Mouse (Mus musculus) midbrain, embryonic 13.5 days (tissue): Measurements from ENCODE around the gene Ptprt. TPM values are rescaled to one million over a fixed set of nuclear protein-coding genes. Genes with fewer than 3 reads are reported as not detected.

Experiments used
- ATAC-seq: fragments of 200-750 bp; cut with Nextera tagmentation; 2 replicates; pipeline ENCODE4 v1.8.0; 2017; ENCODE audit warnings: mild to moderate bottlenecking, moderate TSS enrichment, moderate library complexity
- H3K27ac ChIP-seq: fragments of 300-500 bp; sonication (generic); 2 replicates; pipeline ENCODE4 v1.5.1; 2015; ENCODE audit warnings: inconsistent platforms, mild to moderate bottlenecking, moderate library complexity
- H3K27me3 ChIP-seq: fragments of 300-500 bp; sonication (generic); 2 replicates; pipeline ENCODE4 v1.6.1; 2015; ENCODE audit warnings: mild to moderate bottlenecking, inconsistent platforms
- H3K36me3 ChIP-seq: fragments of 300-500 bp; sonication (generic); 2 replicates; pipeline ENCODE4 v1.6.1; 2015; ENCODE audit warnings: mild to moderate bottlenecking, inconsistent platforms
- H3K4me1 ChIP-seq: fragments of 300-500 bp; sonication (generic); replicated peaks from 2 replicates; pipeline ENCODE4 v1.6.1; 2015; ENCODE audit warnings: inconsistent platforms
- H3K4me2 ChIP-seq: fragments of 300-500 bp; sonication (generic); replicated peaks from 2 replicates; pipeline ENCODE4 v1.6.1; 2015; ENCODE audit warnings: moderate library complexity, mild to moderate bottlenecking, inconsistent platforms
- H3K4me3 ChIP-seq: fragments of 300-500 bp; sonication (generic); replicated peaks from 2 replicates; pipeline ENCODE4 v1.5.1; 2015; ENCODE audit warnings: mild to moderate bottlenecking, inconsistent platforms
- H3K9ac ChIP-seq: fragments of 300-500 bp; sonication (generic); replicated peaks from 2 replicates; pipeline ENCODE4 v1.6.1; 2015; ENCODE audit warnings: mild to moderate bottlenecking, inconsistent platforms
- H3K9me3 ChIP-seq: fragments of 300-500 bp; sonication (generic); 2 replicates; pipeline ENCODE4 v1.6.1; 2016; ENCODE audit warnings: mild to moderate bottlenecking, inconsistent platforms
- WGBS: fragments of 180-500 bp; shearing (Covaris S2); methylation state at CpG from one replicate; pipeline ENCODE4 v1.1.7; 2015; 5-methylcytosine and 5-hydroxymethylcytosine counted together
- polyA plus RNA-seq: library from polyadenylated mRNA; unstranded; fragments of >200 nt; fragmentation: Nextera tagmentation; extraction: Ambion mirVana; gene quantifications from 2 replicates; pipeline ENCODE4 v1.2.1, GENCODE M21; 2015

The Ptprt gene
- polyA plus RNA-seq, 1 experiment from 2014 or later: 7.5 TPM

DNA sequence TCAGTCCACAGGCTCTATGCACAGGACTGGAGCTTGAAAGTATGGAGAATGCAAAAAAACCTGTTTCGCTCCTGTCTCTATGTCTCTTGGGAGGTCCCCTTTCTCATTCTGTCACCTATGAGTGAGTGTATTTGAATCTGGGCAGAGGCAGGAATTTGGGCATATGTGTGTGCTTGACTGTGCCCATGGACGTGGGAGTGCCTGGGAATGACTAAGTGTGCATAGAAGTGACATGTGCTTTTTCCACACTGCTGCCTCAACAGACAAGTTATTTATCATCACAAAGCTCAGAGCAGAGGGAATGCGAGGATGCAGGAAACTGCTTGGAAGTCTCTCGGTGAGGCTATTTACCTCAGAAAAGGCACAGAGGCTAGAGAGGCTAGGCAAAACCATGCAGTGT, 387.1 kb downstream of the Ptprt start:
- WGBS: 60% methylated on average over 4 of the region's 4 CpGs
- Histone ChIP-seq H3K27ac (no peak overlapping the region), H3K4me3 (no peak overlapping the region), H3K9me3 (no peaks in the 10 kb centered on the region), H3K9ac (no peak overlapping the region), H3K27me3 (no peaks in the 10 kb centered on the region), H3K4me2 (no peak overlapping the region), H3K4me1 (no peaks in the 10 kb centered on the region), H3K36me3 (no peaks in the 10 kb centered on the region)
- no peak for ATAC-seq

- H3K36me3 ChIP-seq: no peaks in the 10 kb centered on the region
- no peaks in the 10 kb centered on the region for H3K27me3 ChIP-seq
- no peaks in the 10 kb centered on the region for H3K4me1 ChIP-seq
- H3K27ac ChIP-seq: no peak overlapping the region
- no peak overlapping the region for H3K4me3 ChIP-seq
- no peak overlapping the region for H3K9ac ChIP-seq
- no peak overlapping the region for H3K4me2 ChIP-seq
- ATAC-seq: no peak
- WGBS: 83% methylated on average over 2 of the region's 2 CpGs
- H3K9me3 ChIP-seq: no peaks in the 10 kb centered on the region
Measured at GRCm38 (mm10) chr2:162251272-162251671, 409.7 kb downstream of the Ptprt start.

DNA sequence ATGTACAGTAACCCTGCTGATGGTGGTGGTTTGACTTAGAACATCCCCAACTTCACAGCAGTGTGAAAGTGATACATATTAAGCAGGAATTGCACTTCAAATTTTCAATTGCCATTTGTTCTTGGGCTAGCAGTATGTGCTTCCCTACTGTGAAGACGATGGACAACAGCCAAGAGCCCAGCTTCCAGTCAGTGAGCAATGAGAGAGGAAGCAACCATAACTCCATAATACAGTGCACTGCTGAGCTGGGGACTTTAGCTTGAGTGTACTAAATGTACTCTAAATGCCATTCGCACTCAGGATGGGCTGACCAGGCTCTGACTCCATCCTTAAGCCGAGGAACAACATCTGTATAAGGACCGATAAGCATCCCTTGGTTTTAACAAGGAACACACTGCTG, 412.7 kb downstream of the Ptprt start:
- no peak for ATAC-seq
- Histone ChIP-seq H3K9me3 (no peaks in the 10 kb centered on the region), H3K27me3 (no peaks in the 10 kb centered on the region), H3K4me2 (no peak overlapping the region), H3K4me1 (no peaks in the 10 kb centered on the region), H3K27ac (no peak overlapping the region), H3K36me3 (no peaks in the 10 kb centered on the region), H3K4me3 (no peak overlapping the region), H3K9ac (no peak overlapping the region)
- WGBS: 89% methylated on average over 4 of the region's 4 CpGs

DNA sequence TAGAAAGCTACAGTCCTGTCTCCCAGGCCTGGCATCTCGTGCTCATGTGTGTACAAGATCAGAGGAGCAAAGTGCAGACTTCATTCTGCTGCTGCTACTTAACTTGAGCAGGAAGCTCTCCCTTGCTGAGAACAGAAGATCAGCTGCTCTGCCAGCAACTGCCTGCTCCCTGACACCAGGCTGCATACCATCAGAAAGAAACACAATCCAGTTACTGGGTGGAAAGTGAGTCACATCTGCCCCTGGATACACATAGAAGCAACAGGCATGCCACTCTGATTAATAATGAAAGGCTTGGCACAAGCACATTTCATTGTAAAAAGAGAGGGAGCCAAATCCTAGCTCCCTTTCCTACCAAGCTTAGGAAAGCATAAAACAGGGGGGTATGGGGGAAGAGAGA, 438.5 kb downstream of the Ptprt start:
- ATAC-seq: no peak
- 70% methylated on average over 1 of the region's 1 CpGs for whole genome bisulfite sequencing
- H3K27me3 ChIP-seq: no peaks in the 10 kb centered on the region

DNA sequence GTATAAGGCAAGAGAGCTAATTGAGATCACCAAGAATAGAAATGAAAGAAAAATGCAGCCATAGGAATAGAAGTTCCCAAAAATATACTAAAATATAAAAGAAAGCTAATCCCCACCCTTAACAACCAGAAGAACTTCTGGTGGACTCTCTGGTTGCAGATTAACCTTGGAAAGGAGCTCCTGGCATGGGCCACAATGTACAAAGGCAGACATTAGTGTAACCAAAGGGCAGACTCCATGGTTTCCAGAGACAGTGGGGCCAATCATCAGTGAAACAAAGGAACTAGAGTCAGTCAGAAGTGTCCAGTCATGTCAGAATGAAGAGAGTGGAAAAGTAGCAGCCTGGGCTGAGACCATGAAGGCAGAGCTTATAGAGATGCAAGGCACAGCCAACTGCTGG, 440.4 kb downstream of the Ptprt start:
- H3K4me2 ChIP-seq: no peak overlapping the region
- no peak overlapping the region for H3K4me3 ChIP-seq
- no peaks in the 10 kb centered on the region for H3K36me3 ChIP-seq
- no peaks in the 10 kb centered on the region for H3K9me3 ChIP-seq
- H3K9ac ChIP-seq: no peak overlapping the region
- H3K4me1 ChIP-seq: no peaks in the 10 kb centered on the region
- no peaks in the 10 kb centered on the region for H3K27me3 ChIP-seq
- H3K27ac ChIP-seq: no peak overlapping the region
- ATAC-seq: no peak

More for the DNA sequence above, 438.5 kb downstream of the Ptprt start:
- Histone ChIP-seq H3K4me3 (no peak overlapping the region), H3K36me3 (no peaks in the 10 kb centered on the region), H3K4me2 (no peak overlapping the region), H3K9ac (no peak overlapping the region), H3K4me1 (no peaks in the 10 kb centered on the region), H3K27ac (no peak overlapping the region), H3K9me3 (no peaks in the 10 kb centered on the region)

DNA sequence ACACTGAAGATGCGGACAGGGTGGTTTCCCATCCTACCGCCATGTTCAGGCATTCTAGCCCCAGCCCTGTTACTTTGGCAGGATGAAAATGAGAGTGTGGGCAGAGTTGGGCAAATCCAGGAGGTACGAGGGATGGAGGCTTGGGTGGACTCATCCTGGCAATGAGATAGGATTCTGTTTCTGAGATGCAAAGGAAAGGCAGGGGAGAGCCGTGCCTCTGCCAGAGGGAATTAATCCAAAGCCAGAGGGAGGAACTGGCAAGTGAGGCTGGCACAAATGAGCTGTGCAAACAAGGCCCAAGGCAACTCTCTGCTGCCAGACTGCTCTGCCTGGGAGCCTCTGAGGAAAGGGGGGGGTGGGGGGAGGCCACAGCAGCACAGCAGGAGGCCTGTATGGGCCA, 441.4 kb downstream of the Ptprt start:
- Histone ChIP-seq H3K9ac (no peak overlapping the region), H3K4me2 (no peak overlapping the region), H3K4me1 (no peaks in the 10 kb centered on the region), H3K9me3 (no peaks in the 10 kb centered on the region), H3K27me3 (no peaks in the 10 kb centered on the region), H3K27ac (no peak overlapping the region), H3K36me3 (no peaks in the 10 kb centered on the region), H3K4me3 (no peak overlapping the region)
- 87% methylated on average over 4 of the region's 4 CpGs for WGBS
- ATAC-seq: no peak

DNA sequence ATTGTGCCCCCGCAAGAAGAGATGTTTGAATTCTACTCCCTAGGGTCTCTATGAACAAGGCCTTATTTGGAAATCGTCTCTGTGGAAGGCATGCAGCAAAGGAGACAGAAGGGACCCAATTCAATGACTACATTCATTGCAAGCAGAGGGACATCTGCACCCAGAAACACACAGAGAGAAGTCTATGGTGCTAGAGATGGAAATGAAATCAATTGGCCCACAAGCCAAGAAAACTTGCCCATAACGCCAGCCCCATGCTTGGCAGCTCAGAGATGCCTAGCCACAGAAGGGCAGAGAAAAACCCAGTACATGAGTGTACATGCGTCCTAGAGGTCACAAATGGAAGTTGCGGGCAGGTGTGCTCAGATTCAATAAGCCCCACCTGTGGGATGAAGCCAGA, 443.1 kb downstream of the Ptprt start:
- 88% methylated on average over 5 of the region's 5 CpGs for WGBS
- Histone ChIP-seq H3K9ac (no peak overlapping the region), H3K27me3 (no peaks in the 10 kb centered on the region), H3K36me3 (no peaks in the 10 kb centered on the region), H3K9me3 (no peaks in the 10 kb centered on the region), H3K27ac (no peak overlapping the region), H3K4me2 (no peak overlapping the region), H3K4me1 (no peaks in the 10 kb centered on the region), H3K4me3 (no peak overlapping the region)
- ATAC-seq: no peak

DNA sequence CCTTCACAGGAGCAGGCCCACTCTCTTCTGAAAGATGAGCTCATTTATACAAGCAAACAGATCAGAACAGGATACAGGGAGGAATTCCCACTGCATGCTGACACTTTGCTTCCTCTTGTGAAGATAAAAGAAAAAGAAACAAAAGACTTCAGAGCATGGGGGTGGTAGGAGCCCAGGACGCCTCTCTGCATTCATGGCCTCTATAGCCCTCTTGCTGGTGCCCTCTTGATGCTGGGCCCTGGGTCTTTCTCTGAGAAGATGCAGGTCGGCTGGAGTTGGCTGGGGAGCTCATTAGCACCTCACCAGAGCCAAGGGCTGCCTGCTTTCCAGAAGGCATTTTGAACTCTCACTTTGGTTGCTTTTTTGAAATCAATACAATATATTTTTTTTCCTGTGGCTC, 448.6 kb downstream of the Ptprt start:
- WGBS: 15% methylated on average over 2 of the region's 2 CpGs
- Histone ChIP-seq H3K27me3 (no peaks in the 10 kb centered on the region), H3K27ac (no peak overlapping the region), H3K9me3 (no peaks in the 10 kb centered on the region), H3K4me1 (0 out of 2 replicates have a peak, but pooled peaks cover 5% of the 10 kb centered on the region), H3K9ac (no peak overlapping the region), H3K4me2 (no peak overlapping the region), H3K36me3 (no peaks in the 10 kb centered on the region), H3K4me3 (no peak overlapping the region)
- ATAC-seq: peak; percentile 50

DNA sequence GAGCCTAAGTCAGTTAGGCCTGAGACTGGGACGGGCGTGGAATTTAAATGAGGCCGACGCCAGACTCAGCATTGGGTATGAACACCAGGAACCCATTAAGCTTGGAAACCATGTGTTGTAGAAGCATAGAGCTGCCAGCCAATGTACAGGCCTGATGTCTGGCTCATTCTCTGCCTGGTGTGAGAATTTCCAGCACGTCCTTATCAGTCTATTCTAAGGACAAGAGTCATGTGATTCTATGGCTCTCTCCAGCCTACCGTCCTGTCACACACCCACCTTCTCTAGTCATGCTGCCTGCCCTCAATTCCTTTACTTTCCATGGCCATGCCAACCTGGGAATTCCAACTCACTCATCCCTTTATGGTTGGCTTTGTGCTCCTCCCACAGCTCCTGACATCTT, 450.4 kb downstream of the Ptprt start:
- no peak overlapping the region for H3K4me2 ChIP-seq
- no peak overlapping the region for H3K9ac ChIP-seq
- H3K4me1 ChIP-seq: 0 out of 2 replicates have a peak, but pooled peaks cover 5% of the 10 kb centered on the region
- H3K27me3 ChIP-seq: no peaks in the 10 kb centered on the region
- no peak for ATAC-seq
- H3K27ac ChIP-seq: no peak overlapping the region
- H3K9me3 ChIP-seq: no peaks in the 10 kb centered on the region
- WGBS: 94% methylated on average over 6 of the region's 6 CpGs
- no peak overlapping the region for H3K4me3 ChIP-seq
- H3K36me3 ChIP-seq: no peaks in the 10 kb centered on the region

- Histone ChIP-seq H3K27me3 (no peaks in the 10 kb centered on the region), H3K36me3 (no peaks in the 10 kb centered on the region), H3K27ac (no peak overlapping the region), H3K9ac (no peak overlapping the region), H3K9me3 (no peaks in the 10 kb centered on the region), H3K4me3 (no peak overlapping the region), H3K4me1 (no peaks in the 10 kb centered on the region), H3K4me2 (no peak overlapping the region)
- WGBS: 85% methylated on average over 5 of the region's 5 CpGs
- ATAC-seq: no peak
Measured at GRCm38 (mm10) chr2:162197316-162197715, 463.6 kb downstream of the Ptprt start.

GRCm38 (mm10) chr2:162182621-162183475, 478.1 kb downstream of the Ptprt start:
- Histone ChIP-seq H3K4me1 (peaks cover 13% of the 10 kb centered on the region), H3K4me2 (peak overlapping the region; percentile 32), H3K9ac (no peak overlapping the region), H3K4me3 (no peak overlapping the region), H3K36me3 (no peaks in the 10 kb centered on the region), H3K27ac (0 out of 2 replicates have a peak overlapping the region, but pooled peaks have one; percentile 7), H3K27me3 (no peaks in the 10 kb centered on the region), H3K9me3 (no peaks in the 10 kb centered on the region)
- WGBS: 47% methylated on average over 20 of the region's 20 CpGs
- no peak for ATAC-seq

GRCm38 (mm10) chr2:162181826-162182225, 479.1 kb downstream of the Ptprt start:
- no peak overlapping the region for H3K9ac ChIP-seq
- no peak overlapping the region for H3K4me2 ChIP-seq
- WGBS: 94% methylated on average over 2 of the region's 2 CpGs
- H3K4me1 ChIP-seq: peaks cover 13% of the 10 kb centered on the region
- no peaks in the 10 kb centered on the region for H3K27me3 ChIP-seq
- no peaks in the 10 kb centered on the region for H3K9me3 ChIP-seq
- no peaks in the 10 kb centered on the region for H3K36me3 ChIP-seq
- no peak overlapping the region for H3K27ac ChIP-seq
- H3K4me3 ChIP-seq: no peak overlapping the region
- ATAC-seq: no peak

GRCm38 (mm10) chr2:162172529-162172928, 488.4 kb downstream of the Ptprt start:
- Histone ChIP-seq H3K27ac (no peak overlapping the region), H3K4me2 (no peak overlapping the region), H3K4me1 (0 out of 2 replicates have a peak, but pooled peaks cover 5% of the 10 kb centered on the region), H3K9me3 (no peaks in the 10 kb centered on the region), H3K9ac (no peak overlapping the region), H3K36me3 (no peaks in the 10 kb centered on the region), H3K27me3 (no peaks in the 10 kb centered on the region), H3K4me3 (no peak overlapping the region)
- 91% methylated on average over 1 of the region's 1 CpGs for WGBS
- ATAC-seq: no peak
